Mouse (Mus musculus) hindbrain, embryonic 10.5 days (tissue): ENCODE data around the gene Oit3. TPM values are rescaled to one million over a fixed set of nuclear protein-coding genes. Genes with fewer than 3 reads are reported as not detected.
"Not testable (repeated sequence)": the region's sequence is repeated elsewhere in the genome, so short reads cannot be mapped to it uniquely, and the experiment has no call there.

ENCODE experiments used
- DNase-seq: peaks from one replicate; pipeline ENCODE4 v3.0.0-alpha.2; 2017; ENCODE audit warnings: low spot score
- H3K27ac ChIP-seq: fragments of 300-500 bp; sonication (generic); 2 replicates; pipeline ENCODE4 v1.5.1; 2016; ENCODE audit warnings: mild to moderate bottlenecking, moderate library complexity
- H3K27me3 ChIP-seq: fragments of 300-500 bp; sonication (generic); 2 replicates; pipeline ENCODE4 v1.6.1; 2016; ENCODE audit warnings: mild to moderate bottlenecking; ENCODE audit not compliant: poor library complexity, insufficient read depth, severe bottlenecking
- H3K36me3 ChIP-seq: fragments of 300-500 bp; sonication (generic); 2 replicates; pipeline ENCODE4 v1.6.1; 2016; ENCODE audit warnings: mild to moderate bottlenecking, moderate library complexity
- H3K4me1 ChIP-seq: fragments of 300-500 bp; sonication (generic); replicated peaks from 2 replicates; pipeline ENCODE4 v1.6.1; 2016; ENCODE audit warnings: mild to moderate bottlenecking
- H3K4me3 ChIP-seq: fragments of 300-500 bp; sonication (generic); 2 replicates; pipeline ENCODE4 v1.5.1; 2016; ENCODE audit warnings: mild to moderate bottlenecking, moderate library complexity
- H3K9me3 ChIP-seq: fragments of 300-500 bp; sonication (generic); 2 replicates; pipeline ENCODE4 v1.6.1; 2016; ENCODE audit warnings: mild to moderate bottlenecking, moderate library complexity
- WGBS: fragments of 180-500 bp; shearing (Covaris S2); methylation state at CpG from one replicate; pipeline ENCODE4 v1.1.7; 2016; 5-methylcytosine and 5-hydroxymethylcytosine counted together
- polyA plus RNA-seq: library from polyadenylated mRNA; unstranded; fragments of >200 nt; fragmentation: Nextera tagmentation; extraction: Ambion mirVana; gene quantifications from 2 replicates; pipeline ENCODE4 v1.2.1, GENCODE M21; 2016

The Oit3 gene
- polyA plus RNA-seq, 1 experiment from 2014 or later: 0.76 TPM

DNA sequence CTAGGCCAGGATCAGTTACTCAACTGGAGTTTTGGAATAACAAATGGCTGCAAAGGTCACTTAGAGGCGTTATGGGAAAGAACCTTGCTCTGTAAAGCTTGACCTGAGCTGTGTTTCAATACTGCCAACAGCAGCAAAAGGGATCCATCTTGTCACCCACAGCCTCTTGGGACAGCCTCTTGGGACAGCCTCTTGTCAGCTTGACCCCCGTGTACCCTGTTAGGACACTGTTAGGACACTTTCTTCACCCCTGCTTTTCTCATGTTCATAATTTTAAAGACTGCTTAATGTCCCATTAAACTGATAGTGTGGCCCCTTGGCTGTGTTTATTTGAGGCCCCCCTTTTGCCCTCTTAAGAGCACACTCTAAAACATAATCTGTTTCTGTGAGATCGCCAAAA, 17.1 kb downstream of the Oit3 start:
- Histone ChIP-seq H3K36me3 (no peaks in the 10 kb centered on the region), H3K27me3 (no peaks in the 10 kb centered on the region), H3K9me3 (no peaks in the 10 kb centered on the region), H3K27ac (no peak overlapping the region), H3K4me3 (no peak overlapping the region), H3K4me1 (no peaks in the 10 kb centered on the region)
- no peak for DNase-seq
- 86% methylated on average over 3 of the region's 3 CpGs for WGBS

DNA sequence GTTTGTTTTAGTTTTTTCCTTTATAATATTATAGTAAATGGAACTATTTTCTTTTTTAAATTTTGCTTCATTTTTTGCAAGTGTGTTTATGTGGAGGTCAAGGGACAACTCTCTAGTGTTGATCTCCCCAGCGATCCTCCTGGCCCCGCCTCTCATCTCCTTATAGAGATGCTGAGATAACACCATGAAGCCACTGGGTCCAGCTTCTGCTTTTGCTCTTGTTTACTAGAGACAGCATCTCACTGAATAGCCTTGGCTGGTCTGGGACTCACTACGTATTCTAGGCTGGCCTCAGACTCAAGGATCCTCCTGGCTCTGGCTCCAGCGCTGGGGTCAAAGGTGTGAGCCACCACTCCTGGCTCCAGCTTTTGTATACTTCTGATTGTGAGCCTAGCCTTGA, 22.1 kb downstream of the Oit3 start:
- no peak overlapping the region for H3K4me3 ChIP-seq
- no peak for DNase-seq
- H3K36me3 ChIP-seq: no peaks in the 10 kb centered on the region
- no peaks in the 10 kb centered on the region for H3K4me1 ChIP-seq
- no peaks in the 10 kb centered on the region for H3K27me3 ChIP-seq
- H3K9me3 ChIP-seq: no peaks in the 10 kb centered on the region
- H3K27ac ChIP-seq: no peak overlapping the region
- WGBS: 90% methylated on average over 4 of the region's 4 CpGs

DNA sequence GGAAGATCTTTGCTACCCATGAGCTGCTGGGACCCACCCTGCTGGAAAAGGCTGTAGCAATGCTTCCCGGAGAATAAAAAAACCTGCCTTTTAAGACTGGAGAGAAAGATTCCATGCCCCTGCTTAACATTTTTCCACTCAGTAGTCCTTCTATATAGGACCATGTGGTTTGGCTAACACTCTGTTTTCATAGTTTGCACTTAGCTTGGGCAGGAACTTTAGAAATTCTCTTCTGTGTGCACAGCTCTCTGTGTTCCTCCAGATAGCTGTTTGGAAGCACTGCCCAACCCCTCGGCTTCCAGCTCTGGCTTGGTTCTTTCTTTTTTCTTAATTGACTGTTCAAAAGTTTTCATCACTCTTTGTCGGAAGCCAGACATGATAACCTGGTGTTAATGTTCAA, 25.0 kb downstream of the Oit3 start:
- no peaks in the 10 kb centered on the region for H3K9me3 ChIP-seq
- DNase-seq: no peak
- H3K27me3 ChIP-seq: no peaks in the 10 kb centered on the region
- no peak overlapping the region for H3K4me3 ChIP-seq
- no peak overlapping the region for H3K27ac ChIP-seq
- WGBS: 91% methylated on average over 3 of the region's 3 CpGs
- H3K4me1 ChIP-seq: no peaks in the 10 kb centered on the region
- no peaks in the 10 kb centered on the region for H3K36me3 ChIP-seq

DNA sequence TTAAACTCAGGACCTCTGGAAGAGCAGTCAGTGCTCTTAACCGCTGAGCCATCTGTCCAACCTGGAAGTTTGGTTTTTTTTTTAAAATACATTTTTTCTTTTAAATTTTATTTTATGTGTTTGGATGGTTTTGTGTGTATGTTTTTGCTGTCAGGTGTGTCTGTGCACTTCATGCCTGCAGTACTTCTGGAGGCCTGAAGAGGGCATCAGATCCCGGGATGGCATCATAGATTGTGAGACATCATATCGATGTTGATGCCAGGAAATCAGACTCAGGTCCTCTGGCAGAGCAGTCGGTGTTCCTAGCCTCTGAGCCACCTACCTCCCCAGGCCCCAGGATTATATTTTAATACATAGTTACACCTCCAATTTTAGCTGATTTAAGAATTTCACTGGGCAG, 27.9 kb downstream of the Oit3 start:
- Histone ChIP-seq H3K4me3 (no peak overlapping the region), H3K4me1 (peaks cover 7% of the 10 kb centered on the region; the same call in 1 of the 2 replicates), H3K27me3 (no peaks in the 10 kb centered on the region), H3K27ac (no peak overlapping the region), H3K36me3 (no peaks in the 10 kb centered on the region), H3K9me3 (no peaks in the 10 kb centered on the region)
- DNase-seq: no peak
- WGBS: 89% methylated on average over 4 of the region's 4 CpGs

DNA sequence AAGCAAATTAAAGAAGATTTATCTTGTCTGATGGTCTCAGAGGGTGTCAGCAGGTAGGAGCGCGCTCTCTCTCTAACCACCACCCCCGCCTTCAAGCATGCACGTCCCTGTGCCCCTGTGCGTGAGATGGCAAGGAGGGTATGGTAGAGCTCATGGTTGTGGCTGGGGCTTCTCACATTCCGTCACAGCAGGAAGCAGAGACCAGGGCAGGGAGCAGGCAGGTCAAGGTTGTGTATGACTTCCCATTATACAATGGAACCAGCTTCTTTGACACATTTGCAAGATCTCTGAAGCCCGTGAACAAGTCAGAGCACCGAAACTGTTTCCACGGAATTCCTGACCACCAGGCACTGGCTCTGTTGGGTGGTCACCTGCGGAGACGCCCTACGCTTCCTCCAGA, 31.3 kb downstream of the Oit3 start:
- Histone ChIP-seq H3K36me3 (no peaks in the 10 kb centered on the region), H3K27me3 (no peaks in the 10 kb centered on the region), H3K27ac (no peak overlapping the region), H3K4me3 (no peak overlapping the region), H3K4me1 (peaks cover 7% of the 10 kb centered on the region; the same call in 1 of the 2 replicates), H3K9me3 (no peaks in the 10 kb centered on the region)
- WGBS: 80% methylated on average over 12 of the region's 12 CpGs
- no peak for DNase-seq

DNA sequence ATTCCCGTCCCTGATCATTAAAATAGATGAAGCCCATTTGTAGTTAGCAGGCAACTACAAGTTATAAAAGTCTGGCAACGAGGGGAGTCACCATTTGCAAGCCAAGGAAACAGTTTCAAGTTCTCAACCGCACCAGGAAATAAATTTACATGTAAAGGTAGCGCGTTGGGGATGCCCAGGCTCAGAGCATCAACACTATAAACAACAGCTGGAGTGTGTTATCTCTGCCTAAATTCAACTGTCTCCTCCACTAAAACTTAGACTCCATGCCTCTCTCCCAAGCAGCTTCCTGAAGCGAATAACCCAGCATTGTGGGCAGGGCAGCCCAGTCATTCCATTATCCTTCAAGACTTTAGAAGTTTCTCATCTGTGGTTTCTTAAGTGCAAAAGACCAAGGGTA, 33.1 kb downstream of the Oit3 start:
- 74% methylated on average over 6 of the region's 6 CpGs for WGBS
- no peaks in the 10 kb centered on the region for H3K9me3 ChIP-seq
- H3K27ac ChIP-seq: no peak overlapping the region
- H3K4me1 ChIP-seq: peaks cover 17% of the 10 kb centered on the region
- DNase-seq: no peak
- no peaks in the 10 kb centered on the region for H3K36me3 ChIP-seq
- H3K4me3 ChIP-seq: no peak overlapping the region
- H3K27me3 ChIP-seq: no peaks in the 10 kb centered on the region

DNA sequence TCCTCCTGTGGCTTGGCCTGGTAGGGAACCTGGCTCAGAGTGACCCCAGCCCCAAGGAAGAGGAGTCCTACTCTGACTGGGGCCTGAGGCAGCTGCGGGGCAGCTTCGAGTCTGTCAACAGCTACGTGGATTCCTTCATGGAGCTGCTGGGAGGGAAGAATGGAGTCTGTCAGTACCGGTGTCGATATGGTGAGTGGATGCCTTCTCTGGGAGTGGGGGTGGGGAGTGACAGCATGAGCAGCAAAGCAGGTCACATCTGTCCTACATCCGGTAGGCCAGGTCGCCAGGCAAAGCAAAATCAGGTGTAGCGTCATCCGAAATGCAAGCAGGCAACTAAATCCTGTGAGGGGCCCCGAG, 37.8 kb downstream of the Oit3 start:
- WGBS: 66% methylated on average over 10 of the region's 10 CpGs
- Histone ChIP-seq H3K4me3 (no peak overlapping the region), H3K27ac (peak overlapping the region; percentile 64; the same call in 1 of the 2 replicates), H3K27me3 (no peaks in the 10 kb centered on the region), H3K9me3 (peaks cover 4% of the 10 kb centered on the region; the same call in 1 of the 2 replicates), H3K36me3 (no peaks in the 10 kb centered on the region), H3K4me1 (peaks cover 11% of the 10 kb centered on the region)
- DNase-seq: no peak

DNA sequence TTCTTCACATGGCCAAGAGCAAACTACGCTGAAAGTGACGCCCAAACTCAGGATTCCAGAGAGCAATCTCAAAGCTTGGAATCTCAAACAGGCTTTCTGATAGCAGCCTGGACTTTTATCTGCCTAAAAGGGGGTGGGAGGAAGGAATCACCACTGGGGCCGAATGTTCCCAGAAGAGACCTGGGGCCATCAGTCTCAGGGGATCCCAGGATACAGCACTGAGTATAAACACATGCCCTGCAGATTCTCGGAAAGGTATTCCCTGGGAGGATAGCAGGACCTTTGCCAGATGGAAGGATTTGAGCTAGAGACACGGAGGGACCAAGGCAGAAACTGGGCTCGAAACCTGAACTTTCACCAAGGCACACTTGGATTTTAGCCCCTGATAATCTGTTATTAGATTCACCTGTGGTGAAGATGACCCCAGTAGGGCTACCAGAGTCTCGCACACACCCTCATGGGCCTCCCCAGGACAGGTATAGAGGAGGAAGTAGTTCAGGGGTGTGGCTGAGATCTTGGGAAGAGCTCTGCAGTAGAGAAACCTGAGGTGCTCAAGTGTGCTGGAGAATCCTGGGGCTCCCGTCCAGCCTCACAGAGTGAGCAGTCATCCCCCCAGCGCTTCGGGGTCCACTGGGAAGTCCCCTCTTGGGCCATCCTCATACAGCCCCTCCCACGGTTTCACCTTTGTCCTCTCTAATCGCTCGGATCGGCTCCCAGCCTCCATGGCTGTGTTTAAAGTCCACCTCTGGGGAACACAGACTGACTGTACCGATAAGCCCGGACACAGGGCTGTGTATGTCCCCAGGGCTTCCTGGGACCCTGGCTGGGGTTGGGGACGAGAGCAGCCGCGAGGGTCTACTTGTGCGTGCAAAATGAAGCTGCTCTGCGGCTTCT, 38.4 kb downstream of the Oit3 start, which contains the start of gene Pla2g12b:
Pla2g12b (plus strand) TSS at position 762 of the 894 bp plus-strand sequence.
- DNase-seq: no peak
- 74% methylated on average over 21 of the region's 21 CpGs for WGBS
- H3K9me3 ChIP-seq: peaks cover 4% of the 10 kb centered on the region; the same call in 1 of the 2 replicates
- H3K27me3 ChIP-seq: no peaks in the 10 kb centered on the region
- H3K36me3 ChIP-seq: no peaks in the 10 kb centered on the region
- H3K27ac ChIP-seq: peak within 1 kb of the TSS; percentile 64; the same call in 1 of the 2 replicates
- no peak within 1 kb of the TSS for H3K4me3 ChIP-seq
- H3K4me1 ChIP-seq: peaks cover 11% of the 10 kb centered on the region

DNA sequence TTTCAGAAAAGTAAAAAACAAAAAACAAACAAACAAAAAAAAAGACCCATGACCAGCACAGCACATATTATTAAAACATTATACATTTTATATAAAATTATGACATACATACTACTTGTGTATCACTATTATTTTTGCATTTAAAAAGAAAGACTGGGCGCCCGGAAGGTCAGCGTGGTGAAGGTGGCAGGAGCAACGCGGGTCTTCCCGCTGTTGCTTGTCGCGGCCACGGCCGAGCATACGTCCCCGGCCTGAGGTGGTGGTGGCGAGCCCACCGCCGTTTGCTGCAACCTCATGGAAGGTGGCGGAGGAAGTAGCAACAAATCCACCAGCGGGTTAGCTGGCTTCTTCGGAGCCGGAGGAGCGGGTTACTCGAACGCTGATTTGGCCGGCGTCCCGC, 46.1 kb downstream of the Oit3 start, which contains the start of gene Gm10273:
Gm10273 (plus strand) TSS at position 172 of the 400 bp plus-strand sequence.
- H3K9me3 ChIP-seq, H3K27ac ChIP-seq, H3K4me3 ChIP-seq, DNase-seq, H3K4me1 ChIP-seq, H3K36me3 ChIP-seq, H3K27me3 ChIP-seq: not testable (repeated sequence)
- WGBS: 89% methylated on average over 12 of the region's 25 CpGs

DNA sequence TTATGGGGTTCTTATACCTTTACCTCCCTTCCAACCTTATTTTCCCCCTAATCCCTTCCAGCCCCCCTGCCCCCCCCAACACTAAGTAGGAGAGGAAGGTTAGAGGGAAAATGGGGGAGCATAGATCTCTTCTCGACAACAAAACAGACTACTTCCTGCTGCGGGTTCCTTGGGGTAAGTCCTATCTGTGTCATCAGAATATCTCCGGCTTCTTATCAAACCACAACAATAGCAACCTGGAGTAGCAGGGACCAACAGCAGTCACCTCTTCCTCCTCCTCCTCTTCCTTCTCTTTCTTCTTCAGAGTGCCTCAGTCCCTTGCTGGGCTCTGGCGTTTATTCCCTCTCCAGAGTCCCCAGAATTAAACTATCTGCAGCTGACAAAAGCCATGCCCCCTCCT, 49.7 kb downstream of the Oit3 start:
- 73% methylated on average over 4 of the region's 4 CpGs for WGBS
- Histone ChIP-seq H3K27ac (no peak overlapping the region), H3K9me3 (peaks cover 13% of the 10 kb centered on the region), H3K4me1 (no peaks in the 10 kb centered on the region), H3K36me3 (0 out of 2 replicates have a peak, but pooled peaks cover 4% of the 10 kb centered on the region), H3K4me3 (no peak overlapping the region), H3K27me3 (no peaks in the 10 kb centered on the region)
- DNase-seq: no peak

DNA sequence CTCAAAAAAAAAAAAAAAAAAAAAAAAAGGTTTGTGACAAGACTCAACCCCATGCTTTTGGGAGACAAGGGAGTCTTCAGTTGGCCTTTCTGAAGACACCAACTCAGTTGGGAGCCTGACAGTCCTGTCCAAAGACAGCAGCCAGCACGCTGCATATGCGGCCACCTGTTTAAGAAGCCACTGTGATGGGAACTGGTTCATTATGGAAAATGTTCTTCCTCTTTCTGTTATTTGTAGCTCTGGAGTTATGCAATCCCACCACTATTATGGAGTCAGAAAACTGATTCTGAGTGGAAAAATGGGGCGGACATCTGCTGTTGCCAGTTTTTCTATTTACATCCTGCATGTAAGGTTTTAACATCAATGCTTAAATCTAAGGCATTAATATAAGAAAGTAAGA, 51.9 kb downstream of the Oit3 start:
- Histone ChIP-seq H3K27ac (no peak overlapping the region), H3K4me1 (no peaks in the 10 kb centered on the region), H3K9me3 (peaks cover 13% of the 10 kb centered on the region), H3K27me3 (no peaks in the 10 kb centered on the region), H3K36me3 (0 out of 2 replicates have a peak, but pooled peaks cover 4% of the 10 kb centered on the region), H3K4me3 (no peak overlapping the region)
- DNase-seq: no peak
- 96% methylated on average over 3 of the region's 3 CpGs for WGBS

DNA sequence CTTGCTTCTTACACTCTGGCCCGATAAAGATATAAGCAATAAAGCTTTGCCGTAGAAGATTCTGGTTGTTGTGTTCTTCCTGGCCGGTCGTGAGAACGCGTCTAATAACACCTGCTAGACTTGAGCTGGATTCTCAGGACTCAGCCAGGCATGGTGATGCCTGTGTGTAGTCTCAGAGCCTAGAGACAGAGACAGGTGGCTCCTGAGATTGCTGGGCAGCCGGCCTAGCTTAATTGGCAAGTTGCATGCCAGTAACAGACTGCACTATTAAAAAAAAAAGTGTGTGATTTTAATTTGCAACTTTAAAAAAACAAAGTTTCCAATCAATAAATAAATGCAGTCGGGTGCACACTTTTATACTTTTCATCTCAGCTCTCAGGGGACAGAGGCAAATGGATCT, 54.6 kb downstream of the Oit3 start:
- WGBS: 92% methylated on average over 8 of the region's 8 CpGs
- Histone ChIP-seq H3K36me3 (0 out of 2 replicates have a peak, but pooled peaks cover 4% of the 10 kb centered on the region), H3K4me3 (no peak overlapping the region), H3K27me3 (no peaks in the 10 kb centered on the region), H3K9me3 (peaks cover 13% of the 10 kb centered on the region), H3K4me1 (no peaks in the 10 kb centered on the region), H3K27ac (no peak overlapping the region)
- no peak for DNase-seq

DNA sequence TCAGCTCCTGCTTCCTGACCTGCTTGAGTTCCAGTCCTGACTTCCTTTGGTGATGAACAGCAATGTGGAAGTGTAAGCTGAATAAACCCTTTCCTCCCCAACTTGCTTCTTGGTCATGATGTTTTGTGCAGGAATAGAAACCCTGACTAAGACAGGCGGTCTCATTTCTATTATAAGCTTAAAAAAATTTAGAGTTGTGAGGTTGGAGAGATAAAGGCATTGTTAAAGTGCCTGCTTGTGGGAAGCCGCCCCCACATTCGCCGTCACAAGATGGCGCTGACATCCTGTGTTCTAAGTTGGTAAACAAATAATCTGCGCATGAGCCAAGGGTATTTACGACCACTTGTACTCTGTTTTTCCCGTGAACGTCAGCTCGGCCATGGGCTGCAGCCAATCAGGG, 60.0 kb downstream of the Oit3 start:
- DNase-seq, H3K36me3 ChIP-seq, H3K4me3 ChIP-seq, H3K4me1 ChIP-seq, H3K9me3 ChIP-seq, H3K27ac ChIP-seq, H3K27me3 ChIP-seq: not testable (repeated sequence)
- WGBS: 86% methylated on average over 7 of the region's 10 CpGs
